Mouse (Mus musculus): ENCODE data around the gene B3glct. TPM values are rescaled to one million over a fixed set of nuclear protein-coding genes. Genes with fewer than 3 reads are reported as not detected.
A peak's percentile ranks its signal among the peaks of the same experiment; 100 is the strongest.

The B3glct gene
- total RNA-seq (2017): 7.7 and 13.2 TPM in 2 replicates

GRCm38 (mm10) chr5:149678100-149678989 lies at the start of gene B3glct:
Gene B3glct, plus strand, starts transcription at chr5:149678230.
- peak; percentile 79 for ATAC-seq (replicated peaks; ENCODE audit: low read depth, poor library complexity, severe bottlenecking)

- no peak for ATAC-seq (replicated peaks; ENCODE audit: low read depth, poor library complexity, severe bottlenecking)
Measured at GRCm38 (mm10) chr5:149634409-149635035, 43.5 kb upstream of the B3glct start.

- peak; percentile 19; the same call in 1 of the 2 replicates for ATAC-seq (replicated peaks; ENCODE audit: low read depth, poor library complexity, severe bottlenecking)
Measured at GRCm38 (mm10) chr5:149635556-149635955, 42.5 kb upstream of the B3glct start.

GRCm38 (mm10) chr5:149636075-149636920 lies 41.7 kb upstream of the B3glct start, which contains the start of gene Hsph1:
Gene Hsph1, minus strand, starts transcription at chr5:149636376.
- peak; percentile 93 for ATAC-seq (replicated peaks; ENCODE audit: low read depth, poor library complexity, severe bottlenecking)

GRCm38 (mm10) chr5:149637306-149637705 lies 40.7 kb upstream of the B3glct start:
- ATAC-seq (replicated peaks; ENCODE audit: low read depth, poor library complexity, severe bottlenecking): no peak

- no peak for ATAC-seq (replicated peaks; ENCODE audit: low read depth, poor library complexity, severe bottlenecking)
Measured at GRCm38 (mm10) chr5:149641277-149641892, 36.6 kb upstream of the B3glct start.

- 0 out of 2 replicates have a peak, but pooled peaks have one; percentile 47 for ATAC-seq (replicated peaks; ENCODE audit: low read depth, poor library complexity, severe bottlenecking)
Measured at GRCm38 (mm10) chr5:149642366-149642765, 35.7 kb upstream of the B3glct start.

- ATAC-seq (replicated peaks; ENCODE audit: low read depth, poor library complexity, severe bottlenecking): no peak
Measured at GRCm38 (mm10) chr5:149642783-149643509, 35.1 kb upstream of the B3glct start.

- ATAC-seq (replicated peaks; ENCODE audit: low read depth, poor library complexity, severe bottlenecking): no peak; the same call in 1 of the 2 replicates
Measured at GRCm38 (mm10) chr5:149647367-149648115, 30.5 kb upstream of the B3glct start.

GRCm38 (mm10) chr5:149648196-149648595 lies 29.8 kb upstream of the B3glct start:
- ATAC-seq (replicated peaks; ENCODE audit: low read depth, poor library complexity, severe bottlenecking): no peak

- ATAC-seq (replicated peaks; ENCODE audit: low read depth, poor library complexity, severe bottlenecking): peak; percentile 85
Measured at GRCm38 (mm10) chr5:149648895-149649406, 29.1 kb upstream of the B3glct start.

GRCm38 (mm10) chr5:149649499-149650178 lies 28.4 kb upstream of the B3glct start:
- peak; percentile 4; the same call in 1 of the 2 replicates for ATAC-seq (replicated peaks; ENCODE audit: low read depth, poor library complexity, severe bottlenecking)

GRCm38 (mm10) chr5:149650179-149650553 lies 27.9 kb upstream of the B3glct start:
- no peak for ATAC-seq (replicated peaks; ENCODE audit: low read depth, poor library complexity, severe bottlenecking)

- no peak for ATAC-seq (replicated peaks; ENCODE audit: low read depth, poor library complexity, severe bottlenecking)
Measured at GRCm38 (mm10) chr5:149655636-149656035, 22.4 kb upstream of the B3glct start.

GRCm38 (mm10) chr5:149658022-149658421 lies 20.0 kb upstream of the B3glct start:
- ATAC-seq (replicated peaks; ENCODE audit: low read depth, poor library complexity, severe bottlenecking): no peak

GRCm38 (mm10) chr5:149658741-149659413 lies 19.2 kb upstream of the B3glct start:
- no peak for ATAC-seq (replicated peaks; ENCODE audit: low read depth, poor library complexity, severe bottlenecking)

- ATAC-seq (replicated peaks; ENCODE audit: low read depth, poor library complexity, severe bottlenecking): 0 out of 2 replicates have a peak, but pooled peaks have one; percentile 39
Measured at GRCm38 (mm10) chr5:149659414-149659780, 18.6 kb upstream of the B3glct start.
